Mouse (Mus musculus) bone marrow, adult 2 months (tissue): Measurements from ENCODE around the gene Gadd45a.

Source experiments
- CTCF ChIP-seq: fragments of 200-500 bp; IDR thresholded peaks from 2 replicates; pipeline ENCODE4 v1.5.1; 2011; ENCODE audit warnings: low read length, control low read depth; ENCODE audit not compliant: control insufficient read depth, insufficient read depth
- POLR2A ChIP-seq: fragments of 200-500 bp; IDR thresholded peaks from 2 replicates; pipeline ENCODE4 v1.6.1; 2011; ENCODE audit warnings: low read depth, mild to moderate bottlenecking, control low read depth, low read length, borderline replicate concordance; ENCODE audit not compliant: control insufficient read depth

GRCm38 (mm10) chr6:67049695-67050038, 12.4 kb upstream of the Gadd45a start:
- TF ChIP-seq CTCF (no peak), POLR2A (no peak)
